Mouse (Mus musculus): ENCODE data around the gene Spem2. TPM values are rescaled to one million over a fixed set of nuclear protein-coding genes. Genes with fewer than 3 reads are reported as not detected.

Spem2 gene
- polyA plus RNA-seq, 1 experiment: not detected

- Histone ChIP-seq H3K9ac (ENCODE audit: low read depth, poor library complexity, severe bottlenecking) (no peak overlapping the region), H3K27me3 (ENCODE audit: control insufficient read depth, insufficient read depth, low read length, poor library complexity, severe bottlenecking) (no peaks in the 10 kb centered on the region), H3K4me1 (ENCODE audit: control insufficient read depth, insufficient read depth, low read length) (no peaks in the 10 kb centered on the region), H3K36me3 (ENCODE audit: control insufficient read depth, insufficient read depth, low read length, poor library complexity, severe bottlenecking) (no peaks in the 10 kb centered on the region), H3K27ac (ENCODE audit: insufficient read depth, low read length) (no peak overlapping the region), H3K9me3 (replicated peaks; ENCODE audit: control insufficient read depth, insufficient read depth, low read length, poor library complexity, severe bottlenecking) (no peaks in the 10 kb centered on the region), H3K4me3 (ENCODE audit: low read depth, low read length) (peak overlapping the region; percentile 16; the same call in 1 of the 2 replicates)
- no peak for TF ChIP-seq EP300 (IDR thresholded peaks at IDR 0.05; ENCODE audit: insufficient read depth, low read depth, low read length)
- TF ChIP-seq POLR2A (IDR thresholded peaks at IDR 0.05; ENCODE audit: insufficient read depth, low read length): no peak
- TF ChIP-seq CTCF (IDR thresholded peaks at IDR 0.05; ENCODE audit: low read depth, low read length): no peak
Measured at GRCm38 (mm10) chr11:69766872-69767624, 51.2 kb downstream of the Spem2 start.

Other genes starting within 250 kb of the Spem2 start
- gene Wrap53, start 238.2 kb downstream of the Spem2 start, polyA plus RNA-seq (2011; ENCODE audit: insufficient read depth, insufficient read length, low read depth, missing spikeins): 10.3 and 17.8 TPM in 2 replicates
- 230 and 277 TPM in 2 replicates for gene Trp53, start 238.1 kb downstream of the Spem2 start, polyA plus RNA-seq (2011; ENCODE audit: insufficient read depth, insufficient read length, low read depth, missing spikeins)
- gene Atp1b2, start 212.5 kb downstream of the Spem2 start, polyA plus RNA-seq (2011; ENCODE audit: insufficient read depth, insufficient read length, low read depth, missing spikeins): 20.4 and 24.0 TPM in 2 replicates
- not detected in 2 replicates for gene Shbg, start 200.6 kb downstream of the Spem2 start, polyA plus RNA-seq (2011; ENCODE audit: insufficient read depth, insufficient read length, low read depth, missing spikeins)
- 9.1 and 9.6 TPM in 2 replicates for gene Sat2, start 196.4 kb downstream of the Spem2 start, polyA plus RNA-seq (2011; ENCODE audit: insufficient read depth, insufficient read length, low read depth, missing spikeins)
- gene Fxr2, start 185.5 kb downstream of the Spem2 start, polyA plus RNA-seq (2011; ENCODE audit: insufficient read depth, insufficient read length, low read depth, missing spikeins): 170 and 173 TPM in 2 replicates
- gene Sox15, start 163.2 kb downstream of the Spem2 start, polyA plus RNA-seq (2011; ENCODE audit: insufficient read depth, insufficient read length, low read depth, missing spikeins): 45.2 and 48.1 TPM in 2 replicates
- gene Mpdu1, start 155.8 kb downstream of the Spem2 start, polyA plus RNA-seq (2011; ENCODE audit: insufficient read depth, insufficient read length, low read depth, missing spikeins): 65.7 and 71.0 TPM in 2 replicates
- 32.9 and 36.2 TPM in 2 replicates for gene Cd68, start 152.3 kb downstream of the Spem2 start, polyA plus RNA-seq (2011; ENCODE audit: insufficient read depth, insufficient read length, low read depth, missing spikeins)
- gene Eif4a1, start 146.0 kb downstream of the Spem2 start, polyA plus RNA-seq (2011; ENCODE audit: insufficient read depth, insufficient read length, low read depth, missing spikeins): 1,464 and 1,502 TPM in 2 replicates
- 198 and 221 TPM in 2 replicates for gene Senp3, start 136.4 kb downstream of the Spem2 start, polyA plus RNA-seq (2011; ENCODE audit: insufficient read depth, insufficient read length, low read depth, missing spikeins)
- gene Tnfsf13, start 132.7 kb downstream of the Spem2 start, polyA plus RNA-seq (2011; ENCODE audit: insufficient read depth, insufficient read length, low read depth, missing spikeins): 1.3 and 2.9 TPM in 2 replicates
- gene Tnfsf12, start 122.6 kb downstream of the Spem2 start, polyA plus RNA-seq (2011; ENCODE audit: insufficient read depth, insufficient read length, low read depth, missing spikeins): 3.4 and 4.1 TPM in 2 replicates
- 1.9 and 3.6 TPM in 2 replicates for gene Tnfsfm13, start 122.4 kb downstream of the Spem2 start, polyA plus RNA-seq (2011; ENCODE audit: insufficient read depth, insufficient read length, low read depth, missing spikeins)
- gene Polr2a, start 59.8 kb downstream of the Spem2 start, polyA plus RNA-seq (2011; ENCODE audit: insufficient read depth, insufficient read length, low read depth, missing spikeins): 102 and 103 TPM in 2 replicates
- gene Slc35g3, start 56.5 kb downstream of the Spem2 start, polyA plus RNA-seq (2011; ENCODE audit: insufficient read depth, insufficient read length, low read depth, missing spikeins): not detected in 2 replicates
- 3.6 and 4.8 TPM in 2 replicates for gene Zbtb4, start 52.6 kb downstream of the Spem2 start, polyA plus RNA-seq (2011; ENCODE audit: insufficient read depth, insufficient read length, low read depth, missing spikeins)
- 10.1 and 12.1 TPM in 2 replicates for gene Chrnb1, start 22.5 kb downstream of the Spem2 start, polyA plus RNA-seq (2011; ENCODE audit: insufficient read depth, insufficient read length, low read depth, missing spikeins)
- gene Fgf11, start 16.6 kb downstream of the Spem2 start, polyA plus RNA-seq (2011; ENCODE audit: insufficient read depth, insufficient read length, low read depth, missing spikeins): 1.8 and 2.5 TPM in 2 replicates
- 10.1 and 11.6 TPM in 2 replicates for gene Tmem102, start 12.8 kb downstream of the Spem2 start, polyA plus RNA-seq (2011; ENCODE audit: insufficient read depth, insufficient read length, low read depth, missing spikeins)
- gene Gm39566, start 3.2 kb downstream of the Spem2 start, polyA plus RNA-seq (2011; ENCODE audit: insufficient read depth, insufficient read length, low read depth, missing spikeins): not detected in 2 replicates
- not detected in 2 replicates for gene Spem1, start 3.7 kb upstream of the Spem2 start, polyA plus RNA-seq (2011; ENCODE audit: insufficient read depth, insufficient read length, low read depth, missing spikeins)
- 19.6 and 25.4 TPM in 2 replicates for gene Nlgn2, start 19.3 kb upstream of the Spem2 start, polyA plus RNA-seq (2011; ENCODE audit: insufficient read depth, insufficient read length, low read depth, missing spikeins)
- 97.1 and 103 TPM in 2 replicates for gene Tmem256, start 20.0 kb upstream of the Spem2 start, polyA plus RNA-seq (2011; ENCODE audit: insufficient read depth, insufficient read length, low read depth, missing spikeins)
- gene Plscr3, start 27.9 kb upstream of the Spem2 start, polyA plus RNA-seq (2011; ENCODE audit: insufficient read depth, insufficient read length, low read depth, missing spikeins): 27.2 and 31.2 TPM in 2 replicates
- gene Tnk1, start 40.3 kb upstream of the Spem2 start, polyA plus RNA-seq (2011; ENCODE audit: insufficient read depth, insufficient read length, low read depth, missing spikeins): 15.6 and 19.6 TPM in 2 replicates
- not detected in 2 replicates for gene Tmem95, start 59.6 kb upstream of the Spem2 start, polyA plus RNA-seq (2011; ENCODE audit: insufficient read depth, insufficient read length, low read depth, missing spikeins)
- gene Kctd11, start 62.9 kb upstream of the Spem2 start, polyA plus RNA-seq (2011; ENCODE audit: insufficient read depth, insufficient read length, low read depth, missing spikeins): 5.2 and 6.3 TPM in 2 replicates
- 1.5 and 2.3 TPM in 2 replicates for gene Acap1, start 77.1 kb upstream of the Spem2 start, polyA plus RNA-seq (2011; ENCODE audit: insufficient read depth, insufficient read length, low read depth, missing spikeins)
- gene 2810408A11Rik, start 82.5 kb upstream of the Spem2 start, polyA plus RNA-seq (2011; ENCODE audit: insufficient read depth, insufficient read length, low read depth, missing spikeins): 11.6 and 13.1 TPM in 2 replicates
- gene Neurl4, start 82.6 kb upstream of the Spem2 start, polyA plus RNA-seq (2011; ENCODE audit: insufficient read depth, insufficient read length, low read depth, missing spikeins): 27.9 and 32.4 TPM in 2 replicates
- gene Gps2, start 95.4 kb upstream of the Spem2 start, polyA plus RNA-seq (2011; ENCODE audit: insufficient read depth, insufficient read length, low read depth, missing spikeins): 23.9 and 24.4 TPM in 2 replicates
- gene Eif5a, start 103.5 kb upstream of the Spem2 start, polyA plus RNA-seq (2011; ENCODE audit: insufficient read depth, insufficient read length, low read depth, missing spikeins): 1,015 and 1,063 TPM in 2 replicates
- gene Ybx2, start 117.3 kb upstream of the Spem2 start, polyA plus RNA-seq (2011; ENCODE audit: insufficient read depth, insufficient read length, low read depth, missing spikeins): 55.2 and 57.2 TPM in 2 replicates
- 2.7 and 3.2 TPM in 2 replicates for gene Slc2a4, start 129.7 kb upstream of the Spem2 start, polyA plus RNA-seq (2011; ENCODE audit: insufficient read depth, insufficient read length, low read depth, missing spikeins)
- gene Cldn7, start 146.3 kb upstream of the Spem2 start, polyA plus RNA-seq (2011; ENCODE audit: insufficient read depth, insufficient read length, low read depth, missing spikeins): 106 and 144 TPM in 2 replicates
- gene Ctdnep1, start 162.7 kb upstream of the Spem2 start, polyA plus RNA-seq (2011; ENCODE audit: insufficient read depth, insufficient read length, low read depth, missing spikeins): 61.9 and 63.4 TPM in 2 replicates
- gene Elp5, start 164.1 kb upstream of the Spem2 start, polyA plus RNA-seq (2011; ENCODE audit: insufficient read depth, insufficient read length, low read depth, missing spikeins): 77.6 and 80.1 TPM in 2 replicates
- gene Gabarap, start 172.7 kb upstream of the Spem2 start, polyA plus RNA-seq (2011; ENCODE audit: insufficient read depth, insufficient read length, low read depth, missing spikeins): 141 and 144 TPM in 2 replicates
- gene Phf23, start 177.3 kb upstream of the Spem2 start, polyA plus RNA-seq (2011; ENCODE audit: insufficient read depth, insufficient read length, low read depth, missing spikeins): 75.6 and 83.0 TPM in 2 replicates
- 60.1 and 63.3 TPM in 2 replicates for gene Dvl2, start 182.1 kb upstream of the Spem2 start, polyA plus RNA-seq (2011; ENCODE audit: insufficient read depth, insufficient read length, low read depth, missing spikeins)
- gene Acadvl, start 196.9 kb upstream of the Spem2 start, polyA plus RNA-seq (2011; ENCODE audit: insufficient read depth, insufficient read length, low read depth, missing spikeins): 17.1 and 19.8 TPM in 2 replicates
- 17.1 and 25.7 TPM in 2 replicates for gene Dlg4, start 198.5 kb upstream of the Spem2 start, polyA plus RNA-seq (2011; ENCODE audit: insufficient read depth, insufficient read length, low read depth, missing spikeins)
- not detected in 2 replicates for gene Asgr1, start 235.6 kb upstream of the Spem2 start, polyA plus RNA-seq (2011; ENCODE audit: insufficient read depth, insufficient read length, low read depth, missing spikeins)